Mouse (Mus musculus) midbrain, embryonic 14.5 days (tissue): ENCODE results near the gene Cela2a. TPM values are rescaled to one million over a fixed set of nuclear protein-coding genes. Genes with fewer than 3 reads are reported as not detected.

Experiments used
- ATAC-seq: fragments of 200-750 bp; cut with Nextera tagmentation; 2 replicates; pipeline ENCODE4 v1.8.0; 2017; ENCODE audit warnings: moderate number of reproducible peaks, moderate library complexity; ENCODE audit not compliant: low FRiP score, low TSS enrichment
- DNase-seq: peaks from one replicate; pipeline ENCODE4 v3.0.0-alpha.2; 2015
- H3K27ac ChIP-seq: fragments of 300-500 bp; sonication (generic); replicated peaks from 2 replicates; pipeline ENCODE4 v1.5.1; 2014; ENCODE audit warnings: mild to moderate bottlenecking, low read depth, low read length, moderate library complexity
- H3K27me3 ChIP-seq: fragments of 300-500 bp; sonication (generic); 2 replicates; pipeline ENCODE4 v1.6.1; 2014; ENCODE audit warnings: low read length, control low read depth, mixed read lengths; ENCODE audit not compliant: control insufficient read depth, insufficient read depth
- H3K36me3 ChIP-seq: fragments of 300-500 bp; sonication (generic); 2 replicates; pipeline ENCODE4 v1.6.1; 2014; ENCODE audit warnings: low read length, control low read depth; ENCODE audit not compliant: control insufficient read depth, insufficient read depth
- H3K4me1 ChIP-seq: fragments of 300-500 bp; sonication (generic); 2 replicates; pipeline ENCODE4 v1.6.1; 2014; ENCODE audit warnings: mild to moderate bottlenecking, antibody characterized with exemption, low read length, control low read depth; ENCODE audit not compliant: control insufficient read depth, insufficient read depth
- H3K4me2 ChIP-seq: fragments of 300-500 bp; sonication (generic); 2 replicates; pipeline ENCODE4 v1.6.1; 2014; ENCODE audit warnings: mild to moderate bottlenecking, low read length, moderate library complexity
- H3K4me3 ChIP-seq: fragments of 300-500 bp; sonication (generic); replicated peaks from 2 replicates; pipeline ENCODE4 v1.5.1; 2014; ENCODE audit warnings: low read depth, low read length
- H3K9ac ChIP-seq: fragments of 300-500 bp; sonication (generic); replicated peaks from 2 replicates; pipeline ENCODE4 v1.6.1; 2014; ENCODE audit warnings: mild to moderate bottlenecking, low read length, moderate library complexity
- H3K9me3 ChIP-seq: fragments of 300-500 bp; sonication (generic); 2 replicates; pipeline ENCODE4 v1.6.1; 2016; ENCODE audit warnings: low read length, control low read depth, mixed read lengths; ENCODE audit not compliant: control insufficient read depth
- WGBS: fragments of 180-500 bp; shearing (Covaris S2); extraction: QIAGEN DNeasy Blood & Tissue Kit; methylation state at CpG from one replicate; pipeline ENCODE4 v1.1.7; 2014; 5-methylcytosine and 5-hydroxymethylcytosine counted together
- polyA plus RNA-seq: library from polyadenylated mRNA; unstranded; fragments of >200 nt; fragmentation: Nextera tagmentation; extraction: Ambion mirVana; gene quantifications from 2 replicates; pipeline ENCODE4 v1.2.1, GENCODE M21; 2014

Cela2a gene
- polyA plus RNA-seq, 1 experiment from 2014 or later = not detected

DNA sequence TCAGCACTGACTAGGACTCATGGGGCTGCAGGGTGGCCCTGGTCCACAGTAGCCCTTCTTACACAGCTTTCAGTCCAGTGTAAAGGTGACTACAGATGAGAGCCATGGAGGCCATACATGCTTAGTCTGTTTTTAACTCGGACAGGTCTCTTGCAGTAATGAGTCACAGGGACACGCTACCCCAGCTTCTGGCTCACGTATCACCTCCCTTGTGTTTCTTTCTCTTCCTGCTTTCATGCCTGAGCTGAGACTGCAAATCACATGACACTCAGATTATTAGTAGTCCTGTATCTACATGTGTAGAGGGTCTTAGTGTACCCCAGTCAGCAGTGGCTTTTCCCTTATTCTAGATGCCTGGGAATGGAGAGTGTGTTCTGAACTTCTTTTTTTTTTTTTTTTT is 61.0 kb downstream of the Cela2a start:
- H3K4me3 ChIP-seq = no peak overlapping the region
- no peak for ATAC-seq
- 98% methylated on average over 3 of the region's 3 CpGs for WGBS
- H3K9ac ChIP-seq = no peak overlapping the region
- H3K27ac ChIP-seq = no peak overlapping the region
- H3K4me2 ChIP-seq = no peak overlapping the region
- no peak for DNase-seq
- peaks cover 88% of the 10 kb centered on the region for H3K36me3 ChIP-seq
- no peaks in the 10 kb centered on the region for H3K4me1 ChIP-seq
- no peaks in the 10 kb centered on the region for H3K27me3 ChIP-seq
- no peaks in the 10 kb centered on the region for H3K9me3 ChIP-seq

Other genes with a start within 250 kb of the Cela2a start
- 32.6 and 34.2 TPM in 2 replicates for gene Fblim1, start 220.1 kb downstream of the Cela2a start, polyA plus RNA-seq
- 0.08 and 0.16 TPM in 2 replicates for gene Tmem82, start 207.5 kb downstream of the Cela2a start, polyA plus RNA-seq
- gene Slc25a34, start 202.3 kb downstream of the Cela2a start, polyA plus RNA-seq = 0.11 TPM in 1 of 2 replicates, not detected in the other
- gene Plekhm2, start 161.3 kb downstream of the Cela2a start, polyA plus RNA-seq = 5.1 and 8.4 TPM in 2 replicates
- not detected in 2 replicates for gene Rsc1a1, start 140.6 kb downstream of the Cela2a start, polyA plus RNA-seq
- gene Ddi2, start 102.7 kb downstream of the Cela2a start, polyA plus RNA-seq = 9.6 and 12.9 TPM in 2 replicates
- gene Agmat, start 79.5 kb downstream of the Cela2a start, polyA plus RNA-seq = not detected in 2 replicates
- 6.0 and 6.7 TPM in 2 replicates for gene Dnajc16, start 35.2 kb downstream of the Cela2a start, polyA plus RNA-seq
- 18.4 and 18.5 TPM in 2 replicates for gene Casp9, start 32.5 kb downstream of the Cela2a start, polyA plus RNA-seq
- not detected in 2 replicates for gene Ctrc, start 20.2 kb upstream of the Cela2a start, polyA plus RNA-seq
- gene Efhd2, start 48.8 kb upstream of the Cela2a start, polyA plus RNA-seq = 53.8 and 54.0 TPM in 2 replicates
- gene Fhad1, start 188.9 kb upstream of the Cela2a start, polyA plus RNA-seq = 2.4 and 3.6 TPM in 2 replicates